Mouse (Mus musculus) mature B cell (primary cell): ENCODE measurements around the gene Klhl12.
"Not testable (repeated sequence)": the region's sequence is repeated elsewhere in the genome, so short reads cannot be mapped to it uniquely, and the experiment has no call there.

ENCODE experiments used
- in situ Hi-C: fragments of 300-500 bp; cut with MboI; formaldehyde crosslinking; loops from 2 replicates; pipeline ENCODE4 v1.14.3; 2019

Gene Klhl12

GRCm38 (mm10) chr1:134516491-134517198 is 61.3 kb downstream of the Klhl12 start:
- in situ Hi-C loops = no loop called here

- in situ Hi-C loops = not testable (repeated sequence)
Observed at GRCm38 (mm10) chr1:134517841-134518240, 62.5 kb downstream of the Klhl12 start.

- in situ Hi-C loops = no loop called here
Observed at GRCm38 (mm10) chr1:134518677-134519076, 63.3 kb downstream of the Klhl12 start.

- in situ Hi-C loops = not testable (repeated sequence)
Observed at GRCm38 (mm10) chr1:134519201-134519600, 63.9 kb downstream of the Klhl12 start.

GRCm38 (mm10) chr1:134520001-134520721 is 64.8 kb downstream of the Klhl12 start:
- in situ Hi-C loops = no loop called here

- in situ Hi-C loops = no loop called here
Observed at GRCm38 (mm10) chr1:134521163-134521562, 65.8 kb downstream of the Klhl12 start.

GRCm38 (mm10) chr1:134522325-134522724 is 67.0 kb downstream of the Klhl12 start:
- in situ Hi-C loops = no loop called here

GRCm38 (mm10) chr1:134524424-134524823 is 69.1 kb downstream of the Klhl12 start:
- in situ Hi-C loops = no loop called here

- in situ Hi-C loops = no loop called here
Observed at GRCm38 (mm10) chr1:134525015-134525414, 69.7 kb downstream of the Klhl12 start.

GRCm38 (mm10) chr1:134526752-134527151 is 71.4 kb downstream of the Klhl12 start:
- in situ Hi-C loops = no loop called here

GRCm38 (mm10) chr1:134530618-134531017 is 75.3 kb downstream of the Klhl12 start:
- in situ Hi-C loops = no loop called here

GRCm38 (mm10) chr1:134533710-134534109 is 78.4 kb downstream of the Klhl12 start:
- in situ Hi-C loops = not testable (repeated sequence)

GRCm38 (mm10) chr1:134535054-134535453 is 79.7 kb downstream of the Klhl12 start:
- in situ Hi-C loops = no loop called here

- in situ Hi-C loops = no loop called here
Observed at GRCm38 (mm10) chr1:134535513-134535912, 80.2 kb downstream of the Klhl12 start.

- in situ Hi-C loops = no loop called here
Observed at GRCm38 (mm10) chr1:134540610-134541009, 85.3 kb downstream of the Klhl12 start.
